Mouse (Mus musculus) megakaryocyte, embryonic 14.5 days (primary cell): ENCODE measurements around the gene Arntl2. TPM values are rescaled to one million over a fixed set of nuclear protein-coding genes. Genes with fewer than 3 reads are reported as not detected.
A peak's percentile ranks its signal among the peaks of the same experiment; 100 is the strongest.

Source experiments
- H3K27me3 ChIP-seq: replicated peaks from 2 replicates; pipeline ENCODE3; 2012; ENCODE audit warnings: inconsistent platforms
- H3K36me3 ChIP-seq: replicated peaks from 2 replicates; pipeline ENCODE3; 2012; ENCODE audit warnings: low read length, inconsistent platforms, mixed read lengths
- H3K4me1 ChIP-seq: 2 replicates; pipeline ENCODE4 v1.6.1; 2012; ENCODE audit warnings: inconsistent platforms
- H3K4me3 ChIP-seq: replicated peaks from 2 replicates; pipeline ENCODE3; 2012; ENCODE audit warnings: moderate library complexity, mild to moderate bottlenecking, inconsistent platforms
- H3K9me3 ChIP-seq: 2 replicates; pipeline ENCODE4 v1.6.1; 2012; ENCODE audit warnings: inconsistent platforms
- FLI1 ChIP-seq: IDR thresholded peaks from 2 replicates; pipeline ENCODE4 v1.6.1; 2012; ENCODE audit warnings: low read length, inconsistent platforms, mixed read lengths
- GATA1 ChIP-seq: IDR thresholded peaks from 3 replicates; pipeline ENCODE4 v1.6.1; 2012; ENCODE audit warnings: mixed read lengths, low read length, inconsistent platforms, borderline replicate concordance
- polyA plus RNA-seq: library from polyadenylated mRNA; stranded (reverse); fragments of >175 nt; gene quantifications from 2 replicates; pipeline ENCODE4 v1.2.3, GENCODE M21; 2012; ENCODE audit warnings: low replicate concordance; ENCODE audit not compliant: insufficient read depth

The Arntl2 gene
- not detected in 2 replicates for polyA plus RNA-seq

- TF ChIP-seq GATA1 = no peak
- no peak for TF ChIP-seq FLI1
- Histone ChIP-seq H3K27me3 (peaks cover 57% of the 10 kb centered on the region), H3K9me3 (peaks cover 6% of the 10 kb centered on the region; the same call in 1 of the 2 replicates), H3K4me1 (peaks cover 27% of the 10 kb centered on the region), H3K4me3 (peak within 1 kb of the TSS; percentile 84), H3K36me3 (no peaks in the 10 kb centered on the region)
These were observed at the start of gene Arntl2 for GRCm38 (mm10) chr6:146795924-146796545. Gene Arntl2, plus strand, starts transcription at chr6:146796055.

GRCm38 (mm10) chr6:146746577-146746976 lies 49.3 kb upstream of the Arntl2 start:
- TF ChIP-seq FLI1 (no peak), GATA1 (no peak)
- no peaks in the 10 kb centered on the region for H3K9me3 ChIP-seq
- peaks cover 26% of the 10 kb centered on the region for H3K36me3 ChIP-seq
- no peak overlapping the region for H3K4me3 ChIP-seq
- no peaks in the 10 kb centered on the region for H3K27me3 ChIP-seq
- H3K4me1 ChIP-seq = peaks cover 89% of the 10 kb centered on the region

- TF ChIP-seq GATA1 (no peak), FLI1 (no peak)
- no peaks in the 10 kb centered on the region for H3K27me3 ChIP-seq
These were observed 48.8 kb upstream of the Arntl2 start for GRCm38 (mm10) chr6:146747057-146747456.

GRCm38 (mm10) chr6:146748271-146748670 lies 47.6 kb upstream of the Arntl2 start:
- Histone ChIP-seq H3K27me3 (no peaks in the 10 kb centered on the region), H3K36me3 (peaks cover 23% of the 10 kb centered on the region), H3K4me1 (peaks cover 90% of the 10 kb centered on the region), H3K4me3 (no peak overlapping the region), H3K9me3 (no peaks in the 10 kb centered on the region)
- TF ChIP-seq FLI1 (no peak), GATA1 (no peak)

More at GRCm38 (mm10) chr6:146747057-146747456, 48.8 kb upstream of the Arntl2 start:
- H3K9me3 ChIP-seq = no peaks in the 10 kb centered on the region
- peaks cover 26% of the 10 kb centered on the region for H3K36me3 ChIP-seq
- no peak overlapping the region for H3K4me3 ChIP-seq
- peaks cover 89% of the 10 kb centered on the region for H3K4me1 ChIP-seq

- H3K4me1 ChIP-seq = peaks cover 96% of the 10 kb centered on the region
- H3K27me3 ChIP-seq = no peaks in the 10 kb centered on the region
- peaks cover 21% of the 10 kb centered on the region for H3K36me3 ChIP-seq
- peak overlapping the region; percentile 87 for H3K4me3 ChIP-seq
- TF ChIP-seq FLI1 (no peak), GATA1 (no peak)
- no peaks in the 10 kb centered on the region for H3K9me3 ChIP-seq
These were observed 44.2 kb upstream of the Arntl2 start for GRCm38 (mm10) chr6:146751671-146752070.

GRCm38 (mm10) chr6:146752178-146752577 lies 43.7 kb upstream of the Arntl2 start:
- H3K4me1 ChIP-seq = peaks cover 96% of the 10 kb centered on the region
- TF ChIP-seq GATA1 (no peak), FLI1 (no peak)

GRCm38 (mm10) chr6:146752612-146753011 lies 43.2 kb upstream of the Arntl2 start:
- Histone ChIP-seq H3K4me1 (peaks cover 96% of the 10 kb centered on the region), H3K27me3 (no peaks in the 10 kb centered on the region), H3K36me3 (peaks cover 27% of the 10 kb centered on the region), H3K4me3 (peak overlapping the region; percentile 28), H3K9me3 (no peaks in the 10 kb centered on the region)
- TF ChIP-seq FLI1 = no peak
- TF ChIP-seq GATA1 = no peak

More at GRCm38 (mm10) chr6:146752178-146752577, 43.7 kb upstream of the Arntl2 start:
- H3K4me3 ChIP-seq = peak overlapping the region; percentile 87
- H3K9me3 ChIP-seq = no peaks in the 10 kb centered on the region
- peaks cover 24% of the 10 kb centered on the region for H3K36me3 ChIP-seq
- no peaks in the 10 kb centered on the region for H3K27me3 ChIP-seq

- Histone ChIP-seq H3K4me1 (peaks cover 94% of the 10 kb centered on the region), H3K36me3 (peaks cover 25% of the 10 kb centered on the region), H3K27me3 (no peaks in the 10 kb centered on the region), H3K9me3 (no peaks in the 10 kb centered on the region), H3K4me3 (peak overlapping the region; percentile 67)
- TF ChIP-seq FLI1 = no peak
- TF ChIP-seq GATA1 = no peak
These were observed 42.2 kb upstream of the Arntl2 start for GRCm38 (mm10) chr6:146753560-146754160.

GRCm38 (mm10) chr6:146755136-146755535 lies 40.7 kb upstream of the Arntl2 start:
- TF ChIP-seq GATA1 (peak; percentile 97), FLI1 (no peak)
- Histone ChIP-seq H3K36me3 (peaks cover 38% of the 10 kb centered on the region), H3K27me3 (no peaks in the 10 kb centered on the region), H3K9me3 (no peaks in the 10 kb centered on the region), H3K4me1 (peaks cover 94% of the 10 kb centered on the region), H3K4me3 (peak overlapping the region; percentile 81)

- peaks cover 43% of the 10 kb centered on the region for H3K36me3 ChIP-seq
- H3K4me3 ChIP-seq = no peak overlapping the region
- peaks cover 94% of the 10 kb centered on the region for H3K4me1 ChIP-seq
- no peak for TF ChIP-seq GATA1
- TF ChIP-seq FLI1 = no peak
- no peaks in the 10 kb centered on the region for H3K9me3 ChIP-seq
- no peaks in the 10 kb centered on the region for H3K27me3 ChIP-seq
These were observed 40.2 kb upstream of the Arntl2 start for GRCm38 (mm10) chr6:146755679-146756078.
